Mouse (Mus musculus): ENCODE data around the gene Soga1. TPM values are rescaled to one million over a fixed set of nuclear protein-coding genes. Genes with fewer than 3 reads are reported as not detected.
A peak's percentile ranks its signal among the peaks of the same experiment; 100 is the strongest.

The Soga1 gene
- polyA plus RNA-seq, 1 experiment from 2014 or later = 2.6 TPM

DNA sequence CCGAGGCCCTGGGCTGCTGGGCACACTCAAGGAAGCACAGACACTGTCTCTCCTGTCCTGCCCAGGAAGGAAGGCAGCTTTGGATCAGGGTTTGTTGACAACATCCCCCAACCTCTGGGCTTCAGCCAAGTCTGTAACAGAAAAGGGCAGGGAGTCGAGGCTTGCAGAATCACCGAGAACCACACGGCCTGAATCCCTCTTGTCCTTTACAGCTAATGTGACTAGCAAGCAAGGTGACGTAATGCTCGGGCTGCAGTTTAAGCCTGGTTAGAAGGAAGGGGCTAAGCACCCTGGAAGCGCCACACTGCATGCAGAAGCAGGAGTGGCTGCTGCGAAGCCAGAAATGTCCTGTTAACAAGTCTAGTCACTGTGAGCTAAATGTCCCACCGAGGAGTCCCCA lies 8.7 kb downstream of the Soga1 start:
- Histone ChIP-seq H3K9ac (peak overlapping the region; percentile 77), H3K9me3 (no peaks in the 10 kb centered on the region), H3K4me3 (no peak overlapping the region), H3K27ac (replicated peaks) (peak overlapping the region; percentile 96), H3K4me2 (peak overlapping the region; percentile 51), H3K4me1 (peaks cover 100% of the 10 kb centered on the region), H3K27me3 (replicated peaks) (no peaks in the 10 kb centered on the region), H3K36me3 (peaks cover 12% of the 10 kb centered on the region)
- ATAC-seq (ENCODE audit: extremely low read depth, insufficient number of reproducible peaks, low FRiP score, low TSS enrichment) = no peak
- 9% methylated on average over 9 of the region's 9 CpGs for WGBS

DNA sequence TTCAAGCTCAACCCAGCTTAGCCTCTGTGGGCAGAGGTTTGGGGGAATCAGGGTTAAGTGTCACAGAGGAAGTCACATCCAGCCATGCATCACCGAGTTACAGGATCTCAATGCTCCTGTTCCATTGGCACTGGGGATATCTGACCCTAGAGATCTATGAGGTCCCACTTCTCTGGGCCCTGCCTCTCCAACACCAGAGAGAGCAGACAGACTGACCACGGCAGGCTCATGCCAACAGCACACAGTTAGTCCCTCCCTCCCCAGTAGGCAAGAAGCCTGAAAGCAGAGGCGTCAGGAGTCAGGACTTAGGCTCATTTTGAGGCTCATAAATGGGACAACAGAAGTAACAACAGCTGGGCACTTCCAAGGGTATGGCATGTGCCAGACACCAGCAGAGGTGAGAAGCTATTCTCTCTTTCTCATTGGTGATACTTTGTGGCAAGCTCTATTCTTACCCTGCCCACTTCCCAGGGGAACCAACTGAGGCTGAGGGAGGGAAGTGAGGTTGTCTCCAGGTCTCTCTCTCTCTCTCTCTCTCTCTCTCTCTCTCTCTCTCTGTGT lies 9.2 kb downstream of the Soga1 start:
- Histone ChIP-seq H3K27ac (replicated peaks) (peak overlapping the region; percentile 96), H3K9ac (peak overlapping the region; percentile 77), H3K4me3 (no peak overlapping the region), H3K4me1 (peaks cover 100% of the 10 kb centered on the region), H3K9me3 (no peaks in the 10 kb centered on the region), H3K36me3 (peaks cover 12% of the 10 kb centered on the region), H3K27me3 (replicated peaks) (no peaks in the 10 kb centered on the region), H3K4me2 (peak overlapping the region; percentile 51)
- 21% methylated on average over 3 of the region's 3 CpGs for WGBS
- no peak for ATAC-seq (ENCODE audit: extremely low read depth, insufficient number of reproducible peaks, low FRiP score, low TSS enrichment)

DNA sequence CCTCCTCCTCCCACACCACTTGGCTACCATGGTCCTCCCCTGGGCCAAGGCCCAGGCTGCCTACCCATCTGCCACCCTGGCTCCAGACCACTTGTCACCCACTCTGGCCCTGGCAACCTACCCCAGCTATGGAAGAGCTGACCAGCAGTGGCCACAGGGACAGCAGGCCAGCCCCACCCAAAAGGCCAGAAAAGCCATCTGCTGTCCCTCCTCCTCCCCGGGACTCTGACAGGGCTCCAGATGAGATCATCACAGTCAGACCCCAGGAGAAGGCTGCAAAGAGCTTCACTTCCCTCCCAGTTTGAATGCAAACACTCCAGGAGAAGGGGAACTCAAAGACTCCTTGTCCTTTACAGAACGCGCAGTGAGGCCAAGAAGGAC lies 9.7 kb downstream of the Soga1 start:
- Histone ChIP-seq H3K9ac (peak overlapping the region; percentile 77), H3K27ac (replicated peaks) (peak overlapping the region; percentile 96), H3K4me1 (peaks cover 100% of the 10 kb centered on the region), H3K27me3 (replicated peaks) (no peaks in the 10 kb centered on the region), H3K36me3 (peaks cover 13% of the 10 kb centered on the region), H3K9me3 (no peaks in the 10 kb centered on the region), H3K4me3 (no peak overlapping the region), H3K4me2 (peak overlapping the region; percentile 51)
- 34% methylated on average over 3 of the region's 3 CpGs for WGBS
- ATAC-seq (ENCODE audit: extremely low read depth, insufficient number of reproducible peaks, low FRiP score, low TSS enrichment) = no peak

DNA sequence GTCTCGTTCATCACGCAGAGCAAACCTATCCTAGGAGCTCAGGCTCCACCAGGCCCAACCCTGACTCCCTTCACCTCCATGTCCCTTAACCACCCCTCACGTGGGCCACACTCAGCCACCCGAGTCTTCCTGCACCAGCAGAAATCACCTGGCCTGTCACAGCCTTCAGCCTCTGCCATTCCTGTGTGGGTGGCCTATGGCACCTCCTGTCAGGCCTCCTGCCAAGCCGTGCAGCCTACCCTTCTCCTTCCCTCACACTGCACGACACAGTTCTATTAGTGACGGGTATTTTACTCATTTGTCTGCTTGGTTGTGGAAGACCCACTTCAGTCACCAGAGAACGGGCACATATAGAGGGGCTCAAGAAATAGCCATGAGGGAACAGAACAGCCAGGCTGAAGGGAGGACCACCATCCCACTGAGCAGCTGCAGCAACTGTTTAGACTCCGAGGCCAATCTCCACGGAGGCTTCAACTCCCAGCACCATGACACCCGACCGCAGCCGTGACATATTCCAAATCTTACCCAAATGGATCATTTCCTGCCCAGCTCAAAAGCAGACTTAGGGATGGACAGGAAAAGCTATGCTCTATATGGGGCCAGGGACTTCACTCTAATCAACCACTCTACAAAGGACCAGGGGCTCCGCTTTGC lies 10.2 kb downstream of the Soga1 start:
- Histone ChIP-seq H3K4me3 (no peak overlapping the region), H3K9ac (peak overlapping the region; percentile 77), H3K27me3 (replicated peaks) (no peaks in the 10 kb centered on the region), H3K9me3 (no peaks in the 10 kb centered on the region), H3K4me2 (peak overlapping the region; percentile 51), H3K36me3 (peaks cover 16% of the 10 kb centered on the region), H3K4me1 (peaks cover 100% of the 10 kb centered on the region), H3K27ac (replicated peaks) (peak overlapping the region; percentile 96)
- WGBS = 68% methylated on average over 14 of the region's 14 CpGs
- ATAC-seq (ENCODE audit: extremely low read depth, insufficient number of reproducible peaks, low FRiP score, low TSS enrichment) = no peak

DNA sequence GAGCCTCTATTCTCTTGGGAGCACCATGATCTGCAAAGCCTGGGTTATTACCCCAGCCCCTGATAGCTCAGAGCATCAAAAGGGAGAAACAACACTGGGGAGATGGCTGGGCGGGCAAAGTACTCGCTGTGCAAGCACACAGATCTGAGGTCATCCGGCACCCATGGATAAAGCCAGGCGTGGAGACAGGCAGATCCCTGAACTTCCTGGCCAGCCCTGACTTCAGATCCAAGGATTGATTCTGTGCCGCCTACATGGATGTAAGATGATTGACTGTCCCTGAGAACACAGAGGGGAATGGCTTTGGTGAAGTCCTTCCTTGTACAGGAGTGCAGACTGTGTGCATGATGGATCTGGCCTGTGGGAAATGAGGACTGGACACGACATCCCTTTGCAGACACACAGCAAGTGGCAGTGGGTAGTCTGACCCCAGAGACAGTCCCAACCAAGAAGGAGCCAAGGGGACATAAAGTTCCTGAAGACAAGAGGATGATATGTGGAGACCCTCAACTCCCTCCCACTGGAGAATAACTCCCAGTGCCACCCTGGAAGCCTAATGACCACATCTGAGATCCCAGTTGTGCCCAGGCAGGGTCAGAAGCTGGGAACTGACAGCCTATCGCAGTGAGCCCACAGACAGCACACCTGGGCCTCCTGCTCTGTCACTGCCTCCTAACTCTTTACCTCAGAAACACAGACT lies 12.2 kb downstream of the Soga1 start:
- 0 out of 2 replicates have a peak, but pooled peaks cover 4% of the 10 kb centered on the region for H3K36me3 ChIP-seq
- no peak overlapping the region for H3K4me2 ChIP-seq
- H3K9me3 ChIP-seq = no peaks in the 10 kb centered on the region
- no peaks in the 10 kb centered on the region for H3K27me3 ChIP-seq (replicated peaks)
- 0 out of 2 replicates have a peak overlapping the region, but pooled peaks have one; percentile 29 for H3K9ac ChIP-seq
- no peak overlapping the region for H3K4me3 ChIP-seq
- H3K27ac ChIP-seq (replicated peaks) = peak overlapping the region; percentile 93
- no peak for ATAC-seq (ENCODE audit: extremely low read depth, insufficient number of reproducible peaks, low FRiP score, low TSS enrichment)
- peaks cover 91% of the 10 kb centered on the region for H3K4me1 ChIP-seq
- 73% methylated on average over 7 of the region's 7 CpGs for WGBS

DNA sequence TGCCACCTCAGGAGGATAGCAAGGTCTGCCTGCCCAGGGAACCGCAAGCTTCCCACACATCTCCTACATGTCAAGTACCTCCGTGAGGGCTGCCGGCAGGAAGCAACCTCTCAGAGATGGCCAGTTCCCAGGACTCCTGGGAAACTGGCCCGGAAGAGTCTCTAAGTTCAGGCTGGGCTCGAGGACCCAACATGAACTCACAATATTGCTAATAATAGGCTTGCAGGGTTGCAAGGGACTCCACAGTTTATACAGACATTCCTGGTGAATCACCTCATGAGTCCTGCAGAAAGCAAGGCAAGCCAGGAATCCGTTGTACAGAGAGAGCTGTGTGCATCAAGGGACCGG lies 13.2 kb downstream of the Soga1 start:
- Histone ChIP-seq H3K4me3 (no peak overlapping the region), H3K27ac (replicated peaks) (peak overlapping the region; percentile 93), H3K9ac (peak overlapping the region; percentile 30), H3K9me3 (no peaks in the 10 kb centered on the region), H3K27me3 (replicated peaks) (no peaks in the 10 kb centered on the region), H3K4me1 (peaks cover 80% of the 10 kb centered on the region), H3K4me2 (peak overlapping the region; percentile 27), H3K36me3 (0 out of 2 replicates have a peak, but pooled peaks cover 9% of the 10 kb centered on the region)
- ATAC-seq (ENCODE audit: extremely low read depth, insufficient number of reproducible peaks, low FRiP score, low TSS enrichment) = no peak
- 25% methylated on average over 7 of the region's 7 CpGs for WGBS

DNA sequence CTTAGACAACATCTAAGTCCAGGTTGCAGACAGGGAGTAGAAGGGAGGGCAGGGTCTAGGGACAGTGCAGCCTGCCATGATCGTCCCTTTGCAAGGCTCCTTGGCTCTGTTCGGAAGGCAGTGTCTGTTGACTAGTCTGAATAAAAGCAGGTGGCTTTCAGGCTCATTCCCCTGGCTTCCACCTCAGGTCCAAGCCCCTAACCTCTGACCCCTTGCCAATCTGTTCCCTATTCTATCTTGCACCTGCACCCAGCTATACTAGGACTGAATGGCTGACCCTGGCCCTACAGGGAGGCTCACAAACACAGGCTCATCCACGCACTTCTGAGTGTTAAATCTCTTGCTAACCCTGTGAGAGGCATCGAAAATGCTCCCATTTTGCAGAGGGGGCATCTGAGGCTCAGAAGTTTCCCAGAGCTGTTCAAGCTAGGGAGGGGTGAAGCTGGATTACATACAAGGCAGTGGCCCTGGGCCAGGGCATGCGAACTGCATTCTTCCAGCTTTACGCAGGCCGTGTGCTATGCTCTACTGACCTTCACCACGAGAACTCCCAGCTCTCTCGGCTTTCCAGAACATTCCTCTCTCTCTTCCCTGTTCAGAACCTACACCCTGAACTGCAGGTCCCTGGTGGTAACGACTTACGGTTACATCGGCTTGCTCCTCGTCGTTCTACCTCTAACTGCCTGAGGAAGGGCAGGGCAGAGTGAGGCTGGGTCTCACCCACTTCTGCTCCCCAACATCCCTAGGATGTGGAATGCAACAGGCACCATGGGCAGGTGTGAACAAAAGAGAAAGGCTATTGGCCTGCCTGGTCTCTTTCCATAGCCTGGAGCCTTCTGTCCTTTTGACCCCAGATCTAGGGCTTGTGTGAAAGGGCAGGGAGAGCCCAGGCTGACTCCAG lies 13.8 kb downstream of the Soga1 start:
- peak overlapping the region; percentile 27 for H3K4me2 ChIP-seq
- H3K4me3 ChIP-seq = no peak overlapping the region
- peak overlapping the region; percentile 30 for H3K9ac ChIP-seq
- no peaks in the 10 kb centered on the region for H3K27me3 ChIP-seq (replicated peaks)
- peaks cover 74% of the 10 kb centered on the region for H3K4me1 ChIP-seq
- H3K36me3 ChIP-seq = peaks cover 13% of the 10 kb centered on the region
- H3K27ac ChIP-seq (replicated peaks) = peak overlapping the region; percentile 93
- ATAC-seq (ENCODE audit: extremely low read depth, insufficient number of reproducible peaks, low FRiP score, low TSS enrichment) = no peak
- WGBS = 67% methylated on average over 14 of the region's 14 CpGs
- H3K9me3 ChIP-seq = no peaks in the 10 kb centered on the region

DNA sequence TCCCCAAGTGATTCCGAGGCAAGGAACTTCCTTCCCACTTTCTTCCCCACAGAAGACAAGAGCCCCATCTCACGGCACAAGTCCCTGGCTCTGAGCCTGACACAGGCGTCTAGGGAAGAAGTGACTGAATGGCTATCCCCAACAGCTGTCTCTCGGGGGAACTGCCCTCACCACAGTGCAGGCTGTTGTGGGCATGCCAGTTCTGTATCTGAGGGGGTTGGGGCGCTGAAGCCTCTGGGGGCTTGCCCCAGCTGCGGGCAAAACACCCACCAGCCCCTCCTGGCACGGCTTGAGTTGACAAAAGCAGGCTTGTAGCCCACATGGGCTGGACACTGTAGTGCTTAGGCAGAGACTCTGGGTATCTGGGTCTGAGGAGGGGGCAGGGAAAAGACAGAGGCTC lies 14.9 kb downstream of the Soga1 start:
- Histone ChIP-seq H3K4me2 (no peak overlapping the region), H3K9ac (peak overlapping the region; percentile 58), H3K27me3 (replicated peaks) (no peaks in the 10 kb centered on the region), H3K4me1 (peaks cover 70% of the 10 kb centered on the region), H3K27ac (replicated peaks) (peak overlapping the region; percentile 93; the same call in 1 of the 2 replicates), H3K9me3 (no peaks in the 10 kb centered on the region), H3K36me3 (peaks cover 24% of the 10 kb centered on the region), H3K4me3 (no peak overlapping the region)
- WGBS = 61% methylated on average over 7 of the region's 7 CpGs
- ATAC-seq (ENCODE audit: extremely low read depth, insufficient number of reproducible peaks, low FRiP score, low TSS enrichment) = no peak

DNA sequence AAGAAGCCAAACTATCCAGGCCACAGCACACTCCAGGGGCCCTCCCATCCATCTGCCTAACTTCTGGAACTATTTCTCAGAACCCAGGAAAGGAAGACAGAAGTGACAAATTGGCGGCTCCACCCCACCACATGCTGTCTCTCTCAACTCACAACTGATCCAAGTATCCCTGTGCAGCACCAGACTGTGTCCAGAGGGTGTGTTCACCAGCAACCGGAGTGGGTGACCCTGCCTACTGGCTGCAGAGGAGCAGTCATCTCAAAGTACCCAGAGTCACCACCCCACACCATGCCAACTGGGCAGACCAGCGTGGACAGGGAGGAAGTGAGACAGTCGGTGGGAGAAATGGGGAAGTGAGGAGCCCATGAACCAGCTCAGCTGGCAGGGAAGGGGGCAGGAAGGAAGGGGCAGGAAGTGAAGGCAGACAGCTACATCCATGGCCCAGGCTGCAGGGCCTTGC lies 15.8 kb downstream of the Soga1 start:
- Histone ChIP-seq H3K4me2 (no peak overlapping the region), H3K27ac (replicated peaks) (peak overlapping the region; percentile 29), H3K27me3 (replicated peaks) (no peaks in the 10 kb centered on the region), H3K9ac (peak overlapping the region; percentile 34; the same call in 1 of the 2 replicates), H3K9me3 (no peaks in the 10 kb centered on the region), H3K4me1 (peaks cover 70% of the 10 kb centered on the region), H3K36me3 (peaks cover 25% of the 10 kb centered on the region), H3K4me3 (no peak overlapping the region)
- no peak for ATAC-seq (ENCODE audit: extremely low read depth, insufficient number of reproducible peaks, low FRiP score, low TSS enrichment)
- 57% methylated on average over 4 of the region's 4 CpGs for WGBS

DNA sequence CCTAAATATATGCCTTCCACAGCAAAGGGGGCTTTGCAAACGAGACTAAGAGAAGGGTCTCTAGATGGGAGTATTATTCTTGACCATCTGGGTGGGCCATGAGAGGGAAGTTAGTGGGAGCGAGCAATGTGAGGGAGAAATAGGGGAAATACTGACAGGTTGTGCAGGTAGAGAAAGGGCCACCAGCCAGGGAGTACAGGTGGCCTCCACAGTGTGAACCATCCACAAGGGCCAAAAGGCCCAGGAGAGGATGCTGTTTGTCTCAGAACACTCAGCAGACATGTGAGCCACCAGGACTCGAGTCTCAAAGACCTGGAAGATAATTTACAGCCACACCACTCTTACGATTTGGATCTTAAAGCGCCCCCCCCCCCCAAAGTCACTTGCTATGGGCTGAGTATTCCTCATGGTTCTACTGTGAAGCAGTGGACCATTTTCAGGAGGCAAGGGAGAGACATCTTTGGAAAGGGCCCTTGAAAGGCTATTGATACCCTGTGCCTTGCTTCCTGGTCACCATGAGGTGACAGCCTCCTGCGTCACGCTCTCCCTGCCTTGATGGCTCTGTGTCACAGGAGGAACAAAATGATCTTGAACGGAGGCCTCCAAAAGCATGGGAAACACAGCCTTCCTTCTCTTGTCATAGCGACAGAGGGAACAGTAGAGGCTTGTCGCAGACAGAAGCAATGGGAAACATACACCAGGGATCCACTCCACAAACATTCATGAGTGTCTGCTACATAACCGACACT lies 18.3 kb downstream of the Soga1 start:
- 86% methylated on average over 11 of the region's 11 CpGs for WGBS
- no peaks in the 10 kb centered on the region for H3K27me3 ChIP-seq (replicated peaks)
- peaks cover 58% of the 10 kb centered on the region for H3K4me1 ChIP-seq
- no peak overlapping the region for H3K9ac ChIP-seq
- no peak for ATAC-seq (ENCODE audit: extremely low read depth, insufficient number of reproducible peaks, low FRiP score, low TSS enrichment)
- H3K4me2 ChIP-seq = no peak overlapping the region
- H3K27ac ChIP-seq (replicated peaks) = no peak overlapping the region
- H3K4me3 ChIP-seq = no peak overlapping the region
- H3K9me3 ChIP-seq = no peaks in the 10 kb centered on the region
- peaks cover 41% of the 10 kb centered on the region for H3K36me3 ChIP-seq

Measured in heart, embryonic 13.5 days (tissue).